Mouse (Mus musculus) heart, adult 11 months (tissue): ENCODE results near the gene Ramp2.

ENCODE experiments used
- DNase-seq: peaks from one replicate; pipeline ENCODE4 v3.0.0; 2022

Ramp2 gene

GRCm38 (mm10) chr11:101272446-101272845 is 26.6 kb downstream of the Ramp2 start:
- DNase-seq, result no peak

GRCm38 (mm10) chr11:101275309-101275708 is 29.5 kb downstream of the Ramp2 start:
- no peak for DNase-seq

- DNase-seq, result peak; percentile 93
Observed at GRCm38 (mm10) chr11:101276319-101277070, 30.7 kb downstream of the Ramp2 start.

GRCm38 (mm10) chr11:101277381-101278222 is 31.8 kb downstream of the Ramp2 start:
- DNase-seq, result no peak

GRCm38 (mm10) chr11:101278223-101279192 is 32.7 kb downstream of the Ramp2 start, which contains the start of the genes Cntd1 and Coa3:
TSS of gene Cntd1 (plus strand) at chr11:101279012.
TSS of gene Coa3 (minus strand) at chr11:101279114.
- DNase-seq, result peak; percentile 99

- no peak for DNase-seq
Observed at GRCm38 (mm10) chr11:101279193-101279569, 33.4 kb downstream of the Ramp2 start.

- DNase-seq, result no peak
Observed at GRCm38 (mm10) chr11:101280837-101281236, 35.0 kb downstream of the Ramp2 start.

- DNase-seq, result no peak
Observed at GRCm38 (mm10) chr11:101282896-101283295, 37.1 kb downstream of the Ramp2 start.

GRCm38 (mm10) chr11:101283805-101284204 is 38.0 kb downstream of the Ramp2 start:
- DNase-seq, result no peak

- DNase-seq, result peak; percentile 97
Observed at GRCm38 (mm10) chr11:101287306-101287705, 41.5 kb downstream of the Ramp2 start.

- DNase-seq, result no peak
Observed at GRCm38 (mm10) chr11:101291231-101291630, 45.4 kb downstream of the Ramp2 start.

- DNase-seq, result peak; percentile 83
Observed at GRCm38 (mm10) chr11:101295191-101295590, 49.4 kb downstream of the Ramp2 start.

- DNase-seq, result no peak
Observed at GRCm38 (mm10) chr11:101300881-101301280, 55.1 kb downstream of the Ramp2 start.

GRCm38 (mm10) chr11:101301299-101302003 is 55.6 kb downstream of the Ramp2 start:
- DNase-seq, result no peak

- DNase-seq, result peak; percentile 100
Observed at GRCm38 (mm10) chr11:101302004-101302798, 56.4 kb downstream of the Ramp2 start, which contains the start of gene Becn1. TSS of gene Becn1 (minus strand) at chr11:101302286.

GRCm38 (mm10) chr11:101307744-101308143 is 61.9 kb downstream of the Ramp2 start:
- no peak for DNase-seq
